ENCODE assay signal across 24 mouse cellular contexts in genomic region chr14:62997777-62998176, GRCm38 (mm10). TPM values are rescaled to one million over a fixed set of nuclear protein-coding genes. Genes with fewer than 3 reads are reported as not detected.
A peak's percentile ranks its signal among the peaks of the same experiment; 100 is the strongest.
DNase-seq lines count a peak whose midpoint lies in the region; ATAC-seq and TF ChIP-seq lines count a peak whose summit lies in the region.
"Had no signal": no experiment of that assay in that cellular context is flagged by ENCODE, and none has a peak within 500 bp of the region (broad histone marks: within the 10 kb centered on the region; RNA-seq: fewer than 3 reads in every experiment).

Gene Defb47, plus strand, starts transcription at chr14:62998077.

- no peak within 1 kb of the TSS for H3K4me2 ChIP-seq in midbrain, embryonic 11.5 days
- no peak within 1 kb of the TSS for H3K4me2 ChIP-seq in midbrain, postnatal 0 days (ENCODE audit: low read depth, low read length, poor library complexity, severe bottlenecking)

- H3K27ac ChIP-seq in midbrain, embryonic 11.5 days (ENCODE audit: low read depth, low read length) = no peak within 1 kb of the TSS
- H3K27ac ChIP-seq in midbrain, postnatal 0 days (ENCODE audit: low read depth, low read length) = no peak within 1 kb of the TSS

- H3K4me1 ChIP-seq in midbrain, embryonic 11.5 days (ENCODE audit: control insufficient read depth, insufficient read depth, low read length) = no peaks in the 10 kb centered on the region
- no peaks in the 10 kb centered on the region for H3K4me1 ChIP-seq in midbrain, postnatal 0 days (ENCODE audit: insufficient read depth, low read length)

- H3K36me3 ChIP-seq in midbrain, embryonic 11.5 days (ENCODE audit: control insufficient read depth, insufficient read depth, low read length) = no peaks in the 10 kb centered on the region
- H3K36me3 ChIP-seq in midbrain, postnatal 0 days (ENCODE audit: insufficient read depth, low read length) = no peaks in the 10 kb centered on the region
- H3K36me3 ChIP-seq: G1E had no signal

- H3K27me3 ChIP-seq in midbrain, embryonic 11.5 days (ENCODE audit: control insufficient read depth, insufficient read depth, low read length) = no peaks in the 10 kb centered on the region
- H3K27me3 ChIP-seq in midbrain, postnatal 0 days (ENCODE audit: insufficient read depth, low read length) = no peaks in the 10 kb centered on the region
- H3K27me3 ChIP-seq: CH12.LX, Patski had no signal

- no peak within 1 kb of the TSS for H3K9ac ChIP-seq in midbrain, embryonic 11.5 days (ENCODE audit: low read length)
- no peak within 1 kb of the TSS for H3K9ac ChIP-seq in midbrain, postnatal 0 days (replicated peaks; ENCODE audit: low read length, poor library complexity, severe bottlenecking)

- no peak within 1 kb of the TSS for H3K4me3 ChIP-seq in midbrain, embryonic 11.5 days (ENCODE audit: low read depth, low read length)
- H3K4me3 ChIP-seq in midbrain, postnatal 0 days (ENCODE audit: low read depth, low read length) = no peak within 1 kb of the TSS

- no peak for TF ChIP-seq CTCF in midbrain, postnatal 0 days (IDR thresholded peaks at IDR 0.05)

- ATAC-seq in midbrain, embryonic 11.5 days (ENCODE audit: low FRiP score) = no peak
- ATAC-seq in midbrain, postnatal 0 days (ENCODE audit: low FRiP score) = no peak
- no peak for ATAC-seq in inflammation-experienced regulatory T-cells, adult 6 months
- ATAC-seq: activated CD4-positive, CD25-positive, alpha-beta regulatory T cell, adult 4 months; CD4-positive, CD25-positive, alpha-beta regulatory T cell, adult 4 months; Patski had no signal

- no peaks in the 10 kb centered on the region for H3K9me3 ChIP-seq in midbrain, embryonic 11.5 days (ENCODE audit: control insufficient read depth, low read length)
- H3K9me3 ChIP-seq in midbrain, postnatal 0 days (ENCODE audit: low read length) = no peaks in the 10 kb centered on the region
- H3K9me3 ChIP-seq: G1E had no signal

- 84% methylated on average over 8 of the region's 8 CpGs for WGBS in midbrain, embryonic 11.5 days
- WGBS in midbrain, postnatal 0 days = 82% methylated on average over 8 of the region's 8 CpGs

- peak; percentile 26 for DNase-seq in midbrain, embryonic 11.5 days (ENCODE audit: low spot score, missing footprints)
- no peak for DNase-seq in midbrain, postnatal 0 days (ENCODE audit: low spot score)
- no peak for DNase-seq in gonadal fat pad, adult 2 months (ENCODE audit: low read depth)
- DNase-seq: adrenal gland, adult 2 months; adrenal gland, adult 8-10 months; adrenal gland, postnatal 10 days; adrenal gland, postnatal 14 days; adrenal gland, postnatal 25 days; adrenal gland, postnatal 36 days; B cell, adult 2 months; cerebellum, adult 11 months; cerebellum, adult 11-12 months; cerebellum, adult 18-20 months had no signal

RNA-seq across cellular contexts. Expression of gene Defb47, which starts in this region (rescaled TPM):
- not detected in 2 replicates for polyA plus RNA-seq in midbrain, embryonic 11.5 days (2014; fragmentation: Nextera tagmentation; extraction: Ambion mirVana)
- total RNA-seq in midbrain, postnatal 0 days (2014; rRNA removed) = not detected in 2 replicates
- not detected in 2 replicates for polyA plus RNA-seq in midbrain, postnatal 0 days (2015; fragmentation: Nextera tagmentation; extraction: Ambion mirVana)
- polyA plus RNA-seq in gonadal fat pad, adult 2 months (2012; rRNA removed) = 3,464 and 4,374 TPM in 2 replicates
- polyA plus RNA-seq in inflammation-experienced regulatory T-cells, adult 6 months (2017; shearing (Covaris generic)) = not detected
- total RNA-seq: adrenal gland, adult 18-20 months; adrenal gland, adult 2 months; adrenal gland, adult 8-10 months; adrenal gland, postnatal 10 days; adrenal gland, postnatal 14 days; adrenal gland, postnatal 25 days; adrenal gland, postnatal 36 days; adrenal gland, postnatal 4 days; CH12.LX; ES-E14; G1E; MEL had no signal
- polyA plus RNA-seq: activated CD4-positive, CD25-positive, alpha-beta regulatory T cell, adult 4 months; adrenal gland, adult 2 months; brain, embryonic 14.5 days; CD4-positive, CD25-positive, alpha-beta regulatory T cell, adult 4 months; G1E had no signal

Comparison
In these comparisons a context has a peak if more than half of its experiments do, and no peak if none do; other contexts are left out.
1. RNA of gene Defb47 (polyA plus RNA-seq): 3,464 to 4,374 TPM in gonadal fat pad, adult 2 months; not detected in midbrain, postnatal 0 days, not detected in midbrain, embryonic 11.5 days and not detected in inflammation-experienced regulatory T-cells, adult 6 months; every median in the first group is over 1,000 times any median in the second.
2. Peak in DNase-seq in midbrain, embryonic 11.5 days; RNA of the gene not detected or under 1 TPM.